Mouse (Mus musculus) CD8-positive naive resting alpha-beta T cell, adult 2 months (primary cell): ENCODE results near the gene Slc34a2.

Experiments
- DNase-seq, 2 experiments: peaks; one replicate each; pipeline ENCODE4 v3.0.0; 2022; ENCODE audit warnings: low read depth in 2 of 2, low spot score in 2 of 2

Slc34a2 gene

DNA sequence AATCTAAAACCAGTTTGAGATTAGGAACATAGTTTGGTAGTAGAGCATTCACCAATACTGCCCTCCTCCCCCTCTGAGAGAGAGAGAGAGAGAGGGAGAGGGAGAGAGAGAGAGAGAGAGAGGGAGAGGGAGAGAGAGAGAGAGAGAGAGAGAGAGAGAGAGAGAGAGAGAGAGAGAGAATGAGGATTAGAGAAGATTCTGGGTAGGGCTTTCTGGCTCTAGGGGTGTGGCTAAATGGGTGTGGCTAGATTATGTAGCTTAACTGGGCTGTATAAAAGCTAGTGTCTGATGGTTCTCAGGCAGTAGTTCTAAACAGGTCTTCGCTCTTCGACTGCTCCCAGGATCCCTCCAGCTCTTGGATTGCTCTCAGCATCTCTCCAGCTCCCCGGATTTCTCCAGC lies at the start of gene Slc34a2:
TSS of gene Slc34a2 (plus strand) at position 301 of the 400 bp plus-strand sequence.
- DNase-seq, result no peak

DNA sequence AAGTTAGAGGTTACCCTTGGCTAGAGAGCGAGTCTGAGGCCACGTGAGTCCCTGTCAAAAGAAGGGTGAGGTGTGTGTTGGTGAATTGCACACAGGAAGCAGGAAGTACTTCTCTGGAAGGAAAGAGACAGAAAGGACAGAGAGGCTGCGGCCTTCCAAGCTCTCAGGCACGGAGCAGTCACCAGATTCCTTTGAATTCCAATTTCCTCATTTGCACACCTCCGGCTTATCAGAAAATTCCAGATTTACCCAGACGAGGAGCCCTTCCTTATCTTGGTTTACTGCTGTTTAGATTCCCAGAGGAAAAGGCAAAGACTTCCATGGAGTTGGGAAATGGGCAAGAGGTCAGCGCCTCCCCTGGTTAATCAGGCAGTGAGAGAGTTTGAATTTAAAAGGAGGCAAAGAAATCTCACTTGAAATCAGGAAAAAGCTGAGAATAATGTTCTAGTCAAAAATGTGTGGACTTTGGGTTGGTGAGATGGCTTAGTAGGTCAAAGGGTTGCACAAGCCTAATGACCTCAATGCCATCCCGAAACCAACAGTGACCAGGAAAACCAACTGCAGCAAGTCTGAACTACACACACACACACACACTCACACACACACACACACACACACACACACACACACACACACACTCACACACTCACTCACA lies 47.1 kb upstream of the Slc34a2 start:
- DNase-seq, result no peak

DNA sequence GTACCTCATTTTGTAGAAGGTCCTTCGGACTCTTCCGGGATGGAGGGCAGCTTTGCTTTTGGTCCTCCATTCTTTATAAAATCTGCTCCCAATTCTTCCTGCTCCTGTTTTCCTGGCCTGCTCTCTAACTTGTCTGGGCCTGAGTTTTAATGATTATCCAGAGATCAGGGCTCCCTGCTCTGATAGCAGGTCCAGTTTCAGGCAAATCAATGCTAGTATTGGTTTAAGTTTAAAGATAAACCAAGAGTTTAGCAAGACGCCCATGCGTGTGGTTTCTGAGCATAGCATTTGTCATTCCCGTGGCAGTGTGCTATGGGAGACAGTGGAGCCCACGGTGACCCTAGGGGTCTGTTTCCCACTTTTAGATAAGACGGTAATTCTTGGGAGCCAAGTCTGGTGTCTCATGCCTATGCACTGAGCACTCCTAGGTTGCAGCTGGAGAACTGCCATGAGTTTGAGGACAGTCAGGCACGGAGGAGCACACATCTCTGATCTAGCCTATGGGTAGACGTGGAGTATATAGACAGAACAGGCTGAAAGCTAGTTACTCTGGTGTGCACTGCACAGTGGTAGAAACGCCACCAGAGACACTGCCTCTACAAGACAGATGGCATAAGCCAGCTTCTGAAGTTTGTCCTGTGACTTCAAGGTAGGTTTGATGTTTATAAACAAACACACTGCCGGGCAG lies 45.5 kb upstream of the Slc34a2 start:
- DNase-seq, result no peak

DNA sequence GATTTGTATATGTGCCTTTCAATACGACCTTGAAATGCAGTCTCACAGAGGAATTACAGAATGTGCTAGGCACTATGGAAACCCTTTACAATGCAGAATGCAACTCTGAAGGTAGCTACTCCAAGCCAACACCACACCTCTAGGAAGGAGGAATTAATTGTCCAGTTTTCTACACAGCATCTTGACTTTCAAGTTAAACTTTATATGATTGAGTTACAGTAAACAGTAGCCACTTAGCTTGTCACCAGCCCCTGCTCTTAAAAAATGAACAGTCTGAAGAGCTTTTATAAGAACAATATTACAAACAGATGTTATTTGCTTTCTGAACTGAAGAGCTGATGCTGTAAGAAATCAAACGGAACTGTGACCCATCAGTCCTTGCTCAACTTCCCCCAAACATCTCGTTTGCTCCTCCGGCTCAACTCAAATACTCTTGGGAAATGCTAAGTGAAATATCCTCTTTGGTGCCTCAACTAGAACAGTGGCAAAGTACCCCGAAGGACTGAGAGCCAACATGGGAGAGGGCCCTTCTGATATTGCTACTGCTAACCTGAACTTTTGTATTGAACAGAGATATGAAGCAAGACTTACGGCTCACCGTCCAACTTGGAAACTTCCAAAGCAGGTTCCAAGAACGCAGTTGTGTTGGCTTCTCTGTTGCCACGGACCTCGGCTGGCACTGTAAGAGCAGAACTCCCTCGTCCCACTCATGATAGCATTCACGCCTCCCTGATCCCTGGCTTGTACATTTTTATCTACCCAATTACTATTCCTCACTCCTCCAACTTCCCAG lies 44.2 kb upstream of the Slc34a2 start:
- no peak for DNase-seq

DNA sequence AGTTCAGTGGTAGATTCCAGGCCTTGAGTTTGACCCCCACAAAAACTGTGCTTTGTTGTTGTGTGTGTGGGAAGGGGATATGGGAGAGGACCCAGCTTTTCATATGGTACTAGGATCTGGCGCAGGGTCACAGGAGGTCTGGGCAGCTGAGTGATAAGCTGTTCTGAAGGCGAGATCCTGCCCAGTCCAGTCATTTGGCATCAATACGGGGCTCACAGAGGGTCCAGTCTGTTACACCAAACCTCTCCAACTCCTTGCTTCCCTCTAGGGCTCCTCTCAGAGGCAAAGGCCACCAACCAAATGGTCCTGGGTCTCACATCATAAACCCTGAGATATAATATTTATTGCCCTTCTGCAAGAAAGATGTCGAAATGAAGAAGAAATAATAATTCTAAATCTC lies 42.4 kb upstream of the Slc34a2 start:
- DNase-seq, result no peak

DNA sequence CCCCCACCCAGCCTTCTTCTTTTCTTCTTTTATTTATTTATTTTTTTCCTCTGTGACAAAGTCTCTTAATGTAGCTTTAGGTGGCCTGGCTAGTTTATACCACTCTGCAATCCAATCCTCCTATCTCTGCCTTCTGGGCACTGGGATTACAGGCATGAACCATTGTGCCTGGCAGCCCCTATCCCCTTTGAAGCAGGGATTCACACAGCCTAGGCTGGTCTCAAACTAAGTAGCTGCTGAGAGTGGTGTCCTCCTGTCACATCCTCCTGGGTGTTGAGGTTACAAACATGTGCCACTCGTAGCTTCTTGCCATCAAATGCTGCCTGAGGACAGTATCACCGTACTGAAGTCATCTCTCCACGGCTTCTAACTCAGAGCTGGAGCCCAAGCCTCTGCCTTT lies 41.7 kb upstream of the Slc34a2 start:
- DNase-seq, result no peak

DNA sequence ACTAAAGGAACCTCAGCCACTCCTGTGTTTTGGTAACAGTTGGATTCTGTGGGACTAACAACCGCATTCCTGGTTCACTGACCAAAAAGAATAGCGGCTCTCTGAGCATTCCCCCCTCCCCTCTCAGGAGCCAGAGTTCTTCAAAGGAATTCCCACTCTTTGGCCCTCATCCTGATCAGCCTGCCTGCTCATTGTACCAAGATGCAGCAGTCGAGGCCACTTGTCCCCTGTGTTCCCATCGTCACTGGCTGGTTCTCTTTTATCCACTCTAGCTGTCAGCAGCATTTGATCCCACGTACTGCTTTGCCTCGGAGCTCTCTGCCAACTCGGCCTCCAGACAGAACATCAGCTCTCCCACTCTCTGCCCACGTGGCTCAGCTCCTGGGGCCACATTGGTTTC lies 41.3 kb upstream of the Slc34a2 start:
- DNase-seq, result no peak

DNA sequence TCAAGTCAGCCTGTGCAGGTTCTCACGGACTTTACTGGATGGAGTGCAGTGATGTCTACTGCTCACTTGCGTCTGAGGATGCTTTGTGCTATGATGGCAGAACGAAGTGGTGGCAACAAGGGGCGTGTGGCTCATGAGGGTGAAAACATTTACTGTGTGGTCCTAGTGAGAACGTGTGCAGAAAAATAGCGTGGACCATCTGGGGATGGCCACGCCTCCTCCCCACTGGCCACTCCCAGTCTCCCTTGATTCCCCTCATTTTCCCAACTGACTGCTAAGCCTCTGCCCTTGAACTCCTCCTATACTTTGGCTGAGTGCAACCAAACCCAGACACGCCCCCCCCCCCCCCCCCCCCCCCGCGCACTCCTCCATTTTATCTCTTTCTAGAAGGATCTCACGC lies 40.8 kb upstream of the Slc34a2 start:
- DNase-seq, result no peak

DNA sequence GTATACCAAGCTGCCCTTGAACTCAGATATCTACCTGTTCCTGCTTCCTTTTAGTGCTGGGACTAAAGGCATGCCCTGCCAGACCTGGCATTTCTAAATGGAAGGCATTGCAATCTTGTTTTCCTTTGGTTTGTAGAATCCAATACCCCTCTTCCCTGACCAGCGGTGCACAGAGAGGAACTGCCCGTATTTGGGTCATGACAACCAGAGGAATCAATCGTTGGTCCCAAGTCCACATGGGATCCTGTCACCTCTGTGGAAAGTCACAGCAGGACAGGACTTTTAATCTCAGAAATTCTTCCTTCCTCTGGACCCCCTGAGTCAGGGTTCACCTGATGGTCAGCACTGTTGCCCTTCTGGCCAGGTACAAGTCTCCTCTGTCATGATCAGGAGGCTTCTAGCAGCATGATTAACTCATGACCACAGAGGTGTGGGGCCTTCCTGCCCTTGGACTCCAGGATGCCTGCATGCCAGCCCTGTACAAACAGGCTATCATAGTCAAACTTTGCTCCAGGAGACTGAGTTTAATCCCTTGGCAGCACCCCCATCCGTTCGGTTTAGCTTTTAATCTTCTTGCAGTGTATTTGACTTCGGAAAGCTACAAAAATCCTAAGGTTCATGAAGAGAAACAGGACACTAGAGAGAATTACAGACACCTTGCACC lies 39.7 kb upstream of the Slc34a2 start:
- DNase-seq, result no peak

DNA sequence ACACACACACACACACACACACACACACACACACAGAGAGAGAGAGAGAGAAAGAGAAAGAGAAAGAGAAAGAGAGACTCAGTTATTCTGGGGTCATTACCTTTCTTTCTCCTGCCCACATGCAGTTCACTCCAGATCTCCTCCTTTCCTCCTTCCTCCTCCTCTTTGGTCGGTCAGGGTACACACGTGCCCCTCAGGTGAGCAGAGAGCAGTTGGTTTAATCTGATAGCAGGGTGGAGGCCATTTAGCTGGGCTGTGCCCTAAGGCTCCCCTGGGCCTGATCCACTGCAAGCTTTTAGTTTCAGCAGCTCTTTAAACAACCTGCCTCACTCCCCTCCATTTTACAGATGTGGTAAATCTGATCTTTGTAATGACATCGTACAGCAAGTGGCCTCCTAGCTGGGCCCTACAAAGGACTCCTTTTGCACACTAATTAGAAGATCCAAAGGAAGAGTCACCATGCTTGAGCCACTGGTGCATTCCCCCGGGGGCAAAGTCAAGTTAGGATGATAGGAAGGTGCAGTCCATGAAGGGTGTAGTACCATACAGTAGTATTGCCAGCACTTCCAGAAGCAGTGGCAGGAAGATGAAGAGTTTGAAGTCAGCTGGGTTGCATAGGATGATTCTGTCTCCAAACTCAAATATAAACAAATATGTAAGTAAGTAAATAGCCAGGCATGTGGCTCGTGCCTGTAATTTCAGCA lies 37.6 kb upstream of the Slc34a2 start:
- no peak for DNase-seq

DNA sequence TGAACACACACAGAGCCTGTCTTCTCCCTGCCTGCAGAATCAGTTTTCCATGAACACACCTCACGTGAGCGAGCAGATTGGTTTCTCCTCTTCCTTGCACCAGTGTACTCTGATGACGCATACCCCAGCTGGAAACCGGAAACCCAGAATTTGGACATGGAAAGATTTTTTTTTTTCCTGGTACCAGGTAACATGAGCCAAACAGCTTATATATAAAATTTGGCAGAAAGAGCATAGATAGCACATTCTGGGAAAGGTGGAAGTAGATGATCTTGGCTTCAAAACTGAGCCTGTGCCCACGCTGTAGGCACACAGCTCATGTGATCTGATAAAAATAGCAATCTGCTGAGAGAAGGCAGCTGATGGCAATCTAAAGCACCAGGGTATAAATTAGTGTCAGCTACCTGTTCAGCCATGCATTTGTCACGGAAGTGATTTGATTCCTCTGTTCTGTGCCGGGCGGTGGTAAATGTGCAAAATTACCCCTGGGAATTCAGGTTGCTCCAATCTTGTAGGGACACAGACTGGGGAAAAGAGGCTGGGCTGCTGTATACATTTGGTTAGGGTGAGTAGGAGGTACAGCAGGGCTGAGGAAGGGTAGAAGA lies 35.2 kb upstream of the Slc34a2 start:
- no peak for DNase-seq

DNA sequence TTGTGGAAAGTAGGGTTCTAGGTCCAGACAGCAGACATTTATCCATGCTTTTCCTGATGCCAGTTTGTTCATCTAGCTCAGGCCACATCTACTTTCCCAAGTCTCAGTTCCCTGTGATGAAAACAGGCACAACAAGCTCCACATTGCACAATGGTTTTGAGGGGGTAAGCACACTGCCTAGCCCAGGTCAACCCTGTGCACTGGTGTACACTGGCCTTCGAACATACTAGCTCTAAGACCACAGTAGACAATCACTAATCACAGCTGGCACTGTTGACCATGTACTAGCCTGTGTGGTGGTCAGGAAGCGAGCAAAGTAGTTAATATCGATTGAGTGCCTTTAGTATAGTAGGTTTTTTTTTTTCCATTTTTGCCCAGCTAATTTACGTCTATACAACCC lies 34.4 kb upstream of the Slc34a2 start:
- no peak for DNase-seq

DNA sequence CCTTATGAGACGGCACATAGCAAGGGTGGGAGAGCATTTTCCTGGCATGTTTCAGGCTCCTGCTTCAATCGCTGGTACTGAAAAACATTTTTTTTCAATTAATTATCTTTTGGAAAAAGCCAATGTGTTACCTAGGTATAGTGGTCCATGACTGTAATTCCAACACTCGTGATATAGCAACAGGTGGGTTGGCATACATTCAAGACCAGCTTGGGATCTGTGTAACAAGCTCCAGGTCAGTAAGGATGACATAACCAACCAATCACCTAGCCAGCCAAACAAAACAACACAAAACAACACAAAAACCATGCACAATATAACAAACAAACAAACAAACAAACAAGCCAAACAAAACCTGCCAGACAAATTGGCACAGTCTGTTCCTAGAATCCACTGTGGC lies 33.9 kb upstream of the Slc34a2 start:
- no peak for DNase-seq

DNA sequence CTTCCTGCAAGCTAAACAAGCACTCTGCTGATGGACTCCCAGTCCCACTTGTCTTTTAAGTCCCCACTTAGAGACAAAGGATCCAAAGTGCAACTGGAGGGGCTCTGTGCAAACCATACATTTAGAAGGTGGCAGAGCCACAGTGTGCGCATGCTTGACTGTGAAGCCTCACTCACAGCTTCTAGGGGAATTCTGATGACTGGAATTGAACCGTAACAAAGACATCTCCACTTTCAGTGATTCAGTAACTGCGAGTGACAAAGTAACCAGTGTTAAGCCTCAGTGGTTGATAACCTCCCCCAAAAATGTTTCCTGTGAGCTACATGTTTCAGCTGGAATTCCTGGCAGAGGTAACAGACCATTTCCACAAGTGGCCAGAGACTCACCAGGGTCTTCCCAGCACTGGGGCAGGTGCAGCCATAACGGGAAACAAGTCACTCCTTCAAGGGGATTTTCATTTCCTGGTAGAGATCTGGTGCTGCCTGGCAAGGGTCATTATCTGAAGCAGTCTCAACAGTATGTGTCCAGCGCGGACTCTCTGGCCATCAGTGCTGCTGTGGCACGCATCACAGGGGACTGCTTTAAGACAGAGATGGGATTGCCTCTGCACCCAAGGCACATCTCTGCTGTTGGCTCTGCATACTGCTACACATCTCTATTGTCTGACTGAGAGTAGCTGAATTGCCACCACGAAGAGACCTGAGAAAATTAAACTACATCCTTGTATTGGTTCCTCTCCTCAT lies 28.7 kb upstream of the Slc34a2 start:
- DNase-seq, result no peak

DNA sequence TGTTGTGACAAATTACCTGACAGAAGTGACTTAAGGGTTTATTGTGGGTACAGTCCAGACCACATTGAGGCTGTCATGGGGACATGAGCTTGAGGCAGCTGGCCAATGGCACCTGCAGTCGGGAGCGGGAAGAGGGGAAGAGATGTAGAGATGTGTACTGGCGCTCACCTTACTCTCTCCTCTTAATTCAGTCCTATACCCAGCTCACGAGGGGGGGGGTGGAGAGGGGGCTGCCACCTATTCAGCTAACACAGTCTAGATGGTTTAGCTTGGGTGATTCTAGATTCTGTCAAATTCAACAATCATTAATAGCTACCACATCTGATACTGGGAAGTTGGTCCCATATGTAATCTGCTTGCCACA lies 28.1 kb upstream of the Slc34a2 start:
- no peak for DNase-seq

DNA sequence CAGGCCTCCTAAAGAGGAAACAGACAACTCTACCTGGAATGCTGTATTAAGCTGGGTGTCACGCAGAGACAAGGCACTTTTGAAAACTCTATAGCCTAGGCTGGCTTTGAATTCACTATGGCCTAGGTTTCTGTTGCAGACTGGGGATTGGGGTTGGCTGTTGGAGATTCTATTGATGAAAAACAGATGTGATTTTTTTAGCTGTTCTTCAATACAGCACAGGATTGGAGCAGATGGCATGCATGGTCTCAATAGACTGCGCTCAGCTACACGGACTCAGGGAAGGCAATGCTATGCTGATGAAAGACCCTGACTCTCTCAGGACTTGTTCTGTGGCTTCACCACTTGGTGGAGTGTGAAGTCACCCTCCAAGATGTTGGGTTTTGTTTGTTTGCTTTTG lies 26.6 kb upstream of the Slc34a2 start:
- DNase-seq, result no peak

DNA sequence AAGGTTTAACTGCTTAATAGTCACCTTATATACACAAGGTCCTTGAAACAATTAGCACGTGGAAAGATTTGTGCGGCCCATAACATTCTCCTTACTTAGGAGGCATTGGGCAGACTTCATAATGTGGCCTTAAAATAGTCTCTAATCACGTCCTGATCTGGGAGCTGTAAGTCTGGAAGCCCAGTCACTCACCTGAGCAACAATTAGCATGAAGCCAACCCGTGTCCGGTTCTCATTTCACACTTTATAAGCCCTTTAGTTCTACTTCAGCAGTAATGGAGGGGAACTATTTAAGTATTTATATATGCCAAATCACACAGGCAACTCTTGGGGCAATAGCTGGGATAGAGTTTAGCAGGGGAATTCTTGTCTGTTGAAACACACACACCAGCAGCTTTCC lies 21.3 kb upstream of the Slc34a2 start:
- DNase-seq, result no peak

DNA sequence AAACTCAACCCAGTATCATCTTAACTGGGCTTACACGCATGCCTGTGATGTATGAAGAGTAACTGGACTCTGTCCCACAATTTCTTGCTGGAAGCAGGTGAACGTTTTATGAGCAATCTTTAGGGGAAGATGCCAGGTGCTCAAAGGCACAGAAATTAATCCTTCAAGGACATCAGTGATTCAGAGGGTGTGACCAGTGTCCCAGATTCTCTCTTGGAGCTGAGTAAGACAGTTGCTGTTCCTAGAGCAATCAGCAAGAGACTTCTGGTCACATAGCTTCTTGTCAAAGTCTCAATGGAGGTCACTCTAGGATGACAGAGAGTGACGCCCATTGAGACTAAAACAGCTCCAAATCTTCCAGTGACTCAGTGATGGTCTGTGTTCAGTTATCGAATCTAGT lies 19.6 kb upstream of the Slc34a2 start:
- DNase-seq, result no peak

DNA sequence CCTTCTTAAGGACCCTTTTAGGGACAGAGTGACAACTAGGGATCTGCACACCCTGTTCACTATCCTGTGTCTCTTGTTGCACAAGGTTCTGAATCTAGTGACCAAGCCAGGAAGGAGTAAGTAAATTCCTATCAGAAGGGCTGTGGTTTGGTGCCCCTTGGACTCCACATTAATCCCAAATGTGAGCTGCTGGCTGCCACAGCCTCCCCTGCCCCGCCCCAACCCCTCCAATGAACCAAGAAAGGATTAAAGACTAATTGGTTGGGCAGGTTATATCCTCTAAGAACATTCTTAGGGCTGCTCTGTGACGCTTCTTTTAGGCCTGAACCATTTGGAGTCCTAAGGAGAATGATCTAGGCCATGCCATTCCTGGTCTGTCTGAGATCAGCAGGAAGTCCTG lies 14.4 kb upstream of the Slc34a2 start:
- DNase-seq, result no peak

DNA sequence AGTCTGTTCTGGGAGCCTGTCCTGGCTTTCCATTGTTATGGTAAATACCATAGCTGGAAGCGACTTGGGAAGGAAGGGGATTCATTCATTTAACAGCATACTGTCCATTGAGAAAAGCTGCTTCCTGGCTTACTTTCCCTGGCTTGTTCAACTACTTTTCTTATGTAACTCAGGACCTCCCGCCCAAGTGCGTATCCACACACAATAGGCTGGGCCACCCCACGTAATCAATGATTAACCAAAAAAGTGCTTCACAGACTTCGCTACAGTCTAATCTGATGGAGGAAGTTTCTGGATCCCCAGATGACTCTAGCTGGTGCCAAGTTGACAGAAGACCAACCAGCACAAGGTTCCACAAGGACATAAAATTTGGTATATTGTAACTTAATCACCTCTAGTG lies 14.0 kb upstream of the Slc34a2 start:
- no peak for DNase-seq
